Mouse (Mus musculus): ENCODE results near the gene 1700010I14Rik.

The 1700010I14Rik gene

DNA sequence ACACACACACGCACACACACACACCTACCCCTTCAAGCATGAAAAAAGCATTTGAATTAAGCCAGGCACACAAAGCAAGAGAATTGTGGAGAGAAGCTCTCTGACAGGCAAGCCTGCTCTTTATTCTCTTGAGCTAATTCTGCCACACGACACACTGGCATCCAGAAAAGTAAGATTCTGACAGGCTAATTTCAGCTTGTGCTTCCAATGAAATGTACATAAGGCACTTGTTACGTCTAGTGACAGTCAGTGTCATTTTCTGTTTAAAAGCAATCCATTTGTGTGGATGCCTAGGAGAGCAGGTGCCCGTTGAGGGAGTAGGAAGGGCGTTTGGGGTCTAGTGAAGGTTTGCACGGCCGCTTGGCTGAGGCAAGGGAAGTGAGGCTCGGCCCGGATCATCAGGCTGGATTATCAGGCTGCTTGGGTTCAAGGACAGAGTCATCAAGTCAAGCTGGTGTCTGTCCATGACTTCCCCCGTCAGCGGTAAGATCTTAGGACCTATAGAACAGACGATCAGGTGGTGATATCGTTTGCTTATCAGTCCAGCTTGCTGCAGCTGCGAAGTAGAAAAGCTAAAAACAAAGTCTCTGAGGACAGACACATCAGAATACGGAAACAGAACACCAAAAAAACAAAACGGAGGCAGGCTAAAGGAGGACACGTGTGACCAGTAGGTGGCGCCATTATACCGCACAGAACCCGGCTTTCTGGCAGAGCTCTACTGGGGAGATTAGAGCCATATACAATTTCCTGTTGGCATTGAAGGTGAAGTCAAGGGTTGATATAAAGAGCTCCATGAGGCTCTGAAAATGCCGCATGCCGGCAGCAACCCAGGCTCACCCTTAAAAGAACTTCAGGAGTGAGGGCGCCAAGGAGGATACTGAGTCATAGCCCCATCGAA lies 43.4 kb downstream of the 1700010I14Rik start:
- peak; percentile 84 for DNase-seq

DNA sequence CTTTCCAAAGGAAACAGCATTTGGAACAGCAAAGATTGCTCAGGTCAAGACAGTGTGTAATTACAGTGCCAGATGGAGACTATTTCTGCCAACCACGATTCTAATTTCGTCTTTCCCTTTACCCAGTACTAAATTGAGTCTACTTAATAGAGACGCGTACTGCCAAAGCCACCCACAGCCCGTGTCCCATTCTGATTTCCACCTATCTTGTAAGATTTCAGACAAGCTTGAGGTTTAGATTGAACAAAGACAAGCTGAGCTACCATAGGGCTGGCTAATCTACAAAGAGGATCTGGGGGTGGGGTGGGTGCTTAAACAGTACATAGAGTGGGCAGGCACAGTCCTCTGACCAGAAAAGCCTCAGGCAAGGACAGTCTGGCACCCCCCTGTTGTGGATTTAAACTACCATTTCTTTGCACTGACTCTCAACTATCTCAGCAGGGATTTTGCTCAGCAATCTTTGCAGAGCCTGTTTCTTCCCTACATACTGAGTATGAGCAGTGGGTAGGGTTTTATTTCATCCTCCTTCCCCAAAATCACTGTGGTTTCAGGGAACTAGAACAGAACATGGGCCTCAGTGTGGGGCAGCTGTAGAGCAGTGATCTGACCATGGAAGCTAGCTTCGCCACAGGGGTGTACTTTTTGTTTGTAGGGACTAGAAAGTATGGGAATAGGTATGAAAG lies 44.4 kb downstream of the 1700010I14Rik start:
- no peak for DNase-seq

- no peak for DNase-seq
Measured at GRCm38 (mm10) chr17:9033511-9033910, 45.4 kb downstream of the 1700010I14Rik start.

GRCm38 (mm10) chr17:9035561-9036348 lies 47.6 kb downstream of the 1700010I14Rik start:
- DNase-seq, result no peak

GRCm38 (mm10) chr17:9042723-9043122 lies 54.6 kb downstream of the 1700010I14Rik start:
- DNase-seq, result peak; percentile 19

- DNase-seq, result no peak
Measured at GRCm38 (mm10) chr17:9052441-9052980, 64.4 kb downstream of the 1700010I14Rik start.

DNA sequence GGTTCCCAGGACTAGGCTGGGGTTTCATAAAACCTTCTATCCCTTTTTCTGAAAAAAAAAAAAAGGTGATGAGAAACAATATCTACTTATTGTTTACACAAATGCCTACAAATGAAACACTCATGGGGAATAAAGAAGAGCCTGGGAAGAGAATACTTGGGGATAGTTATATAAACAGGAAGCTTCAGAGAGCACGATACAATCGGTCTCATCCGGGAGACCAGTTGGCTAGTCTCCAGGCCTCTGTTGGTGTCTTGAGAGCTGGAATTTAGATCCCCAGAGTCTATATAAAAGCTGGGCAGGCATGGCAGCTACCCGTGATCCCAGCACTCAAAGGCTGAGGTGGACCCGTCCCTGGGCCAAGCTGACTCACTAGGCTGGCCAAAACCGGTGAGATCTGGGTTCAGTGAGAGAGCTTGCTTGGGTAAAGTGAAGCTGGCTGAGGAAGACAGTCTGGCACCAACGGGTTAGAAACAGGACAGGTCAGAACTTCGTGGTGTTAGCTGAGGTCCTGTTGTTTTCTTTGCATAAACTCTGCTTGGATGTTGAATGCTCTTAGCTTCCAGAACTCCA lies 71.3 kb downstream of the 1700010I14Rik start:
- peak; percentile 61 for DNase-seq

All from lung, postnatal 14 days (tissue).